Mouse (Mus musculus): ENCODE data around the gene Celf2. TPM values are rescaled to one million over a fixed set of nuclear protein-coding genes. Genes with fewer than 3 reads are reported as not detected.

The Celf2 gene
- total RNA-seq, 1 experiment = 3.7 TPM

GRCm38 (mm10) chr2:7310840-7311182 lies 198.6 kb downstream of the Celf2 start:
- Histone ChIP-seq H3K27ac (ENCODE audit: insufficient read depth, low read depth, low read length, poor library complexity, severe bottlenecking) (no peak overlapping the region), H3K4me3 (ENCODE audit: insufficient read depth in 1 of 2, low read depth in 1 of 2, low read length in 2 of 2, poor library complexity in 1 of 2, severe bottlenecking in 1 of 2) (no peak overlapping the region), H3K36me3 (ENCODE audit: control insufficient read depth, insufficient read depth, low read length, poor library complexity, severe bottlenecking) (no peaks in the 10 kb centered on the region), H3K9me3 (ENCODE audit: control insufficient read depth, insufficient read depth, low read depth, low read length) (no peaks in the 10 kb centered on the region), H3K4me1 (ENCODE audit: control insufficient read depth in 2 of 2, insufficient read depth in 2 of 2, low read length in 2 of 2, poor library complexity in 1 of 2) (no peaks in the 10 kb centered on the region), H3K9ac (ENCODE audit: insufficient read depth, low read depth, low read length, poor library complexity, severe bottlenecking) (no peak overlapping the region)
- DNase-seq (ENCODE audit: low read depth, low spot score) = no peak
- in situ Hi-C loops (cut with MboI; ENCODE audit: low sequenced_read_pairs in 2 of 2, unreplicated experiment in 2 of 2) = no loop called here
- TF ChIP-seq HCFC1 (IDR thresholded peaks at IDR 0.05; ENCODE audit: borderline replicate concordance, insufficient read depth, low read length) = no peak
- TF ChIP-seq ZNF384 (IDR thresholded peaks at IDR 0.05; ENCODE audit: low read depth, low read length) = no peak
- TF ChIP-seq CHD2 (IDR thresholded peaks at IDR 0.05; ENCODE audit: low read depth, low read length) = no peak
- no peak for TF ChIP-seq MAFK (IDR thresholded peaks at IDR 0.05; ENCODE audit: insufficient read depth, low read depth, low read length)
- TF ChIP-seq ZC3H11A (IDR thresholded peaks at IDR 0.05; ENCODE audit: borderline replicate concordance, low read depth, low read length) = no peak

GRCm38 (mm10) chr2:7310129-7310839 lies 199.1 kb downstream of the Celf2 start:
- Histone ChIP-seq H3K4me3 (ENCODE audit: insufficient read depth in 1 of 2, low read depth in 1 of 2, low read length in 2 of 2, poor library complexity in 1 of 2, severe bottlenecking in 1 of 2) (no peak overlapping the region), H3K9me3 (ENCODE audit: control insufficient read depth, insufficient read depth, low read depth, low read length) (no peaks in the 10 kb centered on the region), H3K27ac (ENCODE audit: insufficient read depth, low read depth, low read length, poor library complexity, severe bottlenecking) (no peak overlapping the region), H3K4me1 (ENCODE audit: control insufficient read depth in 2 of 2, insufficient read depth in 2 of 2, low read length in 2 of 2, poor library complexity in 1 of 2) (no peaks in the 10 kb centered on the region), H3K36me3 (ENCODE audit: control insufficient read depth, insufficient read depth, low read length, poor library complexity, severe bottlenecking) (no peaks in the 10 kb centered on the region), H3K9ac (ENCODE audit: insufficient read depth, low read depth, low read length, poor library complexity, severe bottlenecking) (no peak overlapping the region)
- in situ Hi-C loops (cut with MboI; ENCODE audit: low sequenced_read_pairs in 2 of 2, unreplicated experiment in 2 of 2) = no loop called here
- no peak for TF ChIP-seq MAFK (IDR thresholded peaks at IDR 0.05; ENCODE audit: insufficient read depth, low read depth, low read length)
- no peak for TF ChIP-seq ZNF384 (IDR thresholded peaks at IDR 0.05; ENCODE audit: low read depth, low read length)
- TF ChIP-seq ZC3H11A (IDR thresholded peaks at IDR 0.05; ENCODE audit: borderline replicate concordance, low read depth, low read length) = no peak
- no peak for TF ChIP-seq CHD2 (IDR thresholded peaks at IDR 0.05; ENCODE audit: low read depth, low read length)
- TF ChIP-seq HCFC1 (IDR thresholded peaks at IDR 0.05; ENCODE audit: borderline replicate concordance, insufficient read depth, low read length) = no peak
- DNase-seq (ENCODE audit: low read depth, low spot score) = peak; percentile 13

- H3K4me1 ChIP-seq (ENCODE audit: control insufficient read depth in 2 of 2, insufficient read depth in 2 of 2, low read length in 2 of 2, poor library complexity in 1 of 2) = no peaks in the 10 kb centered on the region
- TF ChIP-seq MAFK (IDR thresholded peaks at IDR 0.05; ENCODE audit: insufficient read depth, low read depth, low read length) (no peak), ZC3H11A (IDR thresholded peaks at IDR 0.05; ENCODE audit: borderline replicate concordance, low read depth, low read length) (no peak), HCFC1 (IDR thresholded peaks at IDR 0.05; ENCODE audit: borderline replicate concordance, insufficient read depth, low read length) (no peak)
- no peaks in the 10 kb centered on the region for H3K9me3 ChIP-seq (ENCODE audit: control insufficient read depth, insufficient read depth, low read depth, low read length)
- H3K4me3 ChIP-seq (ENCODE audit: insufficient read depth in 1 of 2, low read depth in 1 of 2, low read length in 2 of 2, poor library complexity in 1 of 2, severe bottlenecking in 1 of 2) = no peak overlapping the region
- no peak overlapping the region for H3K27ac ChIP-seq (ENCODE audit: insufficient read depth, low read depth, low read length, poor library complexity, severe bottlenecking)
- no peak for DNase-seq (ENCODE audit: low read depth, low spot score)
- no peaks in the 10 kb centered on the region for H3K36me3 ChIP-seq (ENCODE audit: control insufficient read depth, insufficient read depth, low read length, poor library complexity, severe bottlenecking)
- H3K9ac ChIP-seq (ENCODE audit: insufficient read depth, low read depth, low read length, poor library complexity, severe bottlenecking) = no peak overlapping the region
- in situ Hi-C loops (cut with MboI; ENCODE audit: low sequenced_read_pairs in 2 of 2, unreplicated experiment in 2 of 2) = no loop called here
Observed at GRCm38 (mm10) chr2:7309324-7309723, 200.0 kb downstream of the Celf2 start.

GRCm38 (mm10) chr2:7308731-7309130 lies 200.6 kb downstream of the Celf2 start:
- Histone ChIP-seq H3K9me3 (ENCODE audit: control insufficient read depth, insufficient read depth, low read depth, low read length) (no peaks in the 10 kb centered on the region), H3K4me3 (ENCODE audit: insufficient read depth in 1 of 2, low read depth in 1 of 2, low read length in 2 of 2, poor library complexity in 1 of 2, severe bottlenecking in 1 of 2) (no peak overlapping the region), H3K9ac (ENCODE audit: insufficient read depth, low read depth, low read length, poor library complexity, severe bottlenecking) (no peak overlapping the region), H3K36me3 (ENCODE audit: control insufficient read depth, insufficient read depth, low read length, poor library complexity, severe bottlenecking) (no peaks in the 10 kb centered on the region), H3K4me1 (ENCODE audit: control insufficient read depth in 2 of 2, insufficient read depth in 2 of 2, low read length in 2 of 2, poor library complexity in 1 of 2) (no peaks in the 10 kb centered on the region), H3K27ac (ENCODE audit: insufficient read depth, low read depth, low read length, poor library complexity, severe bottlenecking) (no peak overlapping the region)
- in situ Hi-C loops (cut with MboI; ENCODE audit: low sequenced_read_pairs in 2 of 2, unreplicated experiment in 2 of 2) = no loop called here
- DNase-seq (ENCODE audit: low read depth, low spot score) = no peak
- TF ChIP-seq ZNF384 (IDR thresholded peaks at IDR 0.05; ENCODE audit: low read depth, low read length) (no peak), CHD2 (IDR thresholded peaks at IDR 0.05; ENCODE audit: low read depth, low read length) (no peak), ZC3H11A (IDR thresholded peaks at IDR 0.05; ENCODE audit: borderline replicate concordance, low read depth, low read length) (no peak), HCFC1 (IDR thresholded peaks at IDR 0.05; ENCODE audit: borderline replicate concordance, insufficient read depth, low read length) (no peak), MAFK (IDR thresholded peaks at IDR 0.05; ENCODE audit: insufficient read depth, low read depth, low read length) (no peak)

- no peaks in the 10 kb centered on the region for H3K4me1 ChIP-seq (ENCODE audit: control insufficient read depth in 2 of 2, insufficient read depth in 2 of 2, low read length in 2 of 2, poor library complexity in 1 of 2)
- H3K27ac ChIP-seq (ENCODE audit: insufficient read depth, low read depth, low read length, poor library complexity, severe bottlenecking) = no peak overlapping the region
- no peak for DNase-seq (ENCODE audit: low read depth, low spot score)
- no peak overlapping the region for H3K9ac ChIP-seq (ENCODE audit: insufficient read depth, low read depth, low read length, poor library complexity, severe bottlenecking)
- H3K4me3 ChIP-seq (ENCODE audit: insufficient read depth in 1 of 2, low read depth in 1 of 2, low read length in 2 of 2, poor library complexity in 1 of 2, severe bottlenecking in 1 of 2) = no peak overlapping the region
- no peaks in the 10 kb centered on the region for H3K36me3 ChIP-seq (ENCODE audit: control insufficient read depth, insufficient read depth, low read length, poor library complexity, severe bottlenecking)
- TF ChIP-seq HCFC1 (IDR thresholded peaks at IDR 0.05; ENCODE audit: borderline replicate concordance, insufficient read depth, low read length) = no peak
- no peaks in the 10 kb centered on the region for H3K9me3 ChIP-seq (ENCODE audit: control insufficient read depth, insufficient read depth, low read depth, low read length)
- in situ Hi-C loops (cut with MboI; ENCODE audit: low sequenced_read_pairs in 2 of 2, unreplicated experiment in 2 of 2) = no loop called here
Observed at GRCm38 (mm10) chr2:7287434-7287833, 221.9 kb downstream of the Celf2 start.

Measured in ES-E14 (cell line).